18 mouse cellular contexts compared by ENCODE assay signal in the genomic region with DNA sequence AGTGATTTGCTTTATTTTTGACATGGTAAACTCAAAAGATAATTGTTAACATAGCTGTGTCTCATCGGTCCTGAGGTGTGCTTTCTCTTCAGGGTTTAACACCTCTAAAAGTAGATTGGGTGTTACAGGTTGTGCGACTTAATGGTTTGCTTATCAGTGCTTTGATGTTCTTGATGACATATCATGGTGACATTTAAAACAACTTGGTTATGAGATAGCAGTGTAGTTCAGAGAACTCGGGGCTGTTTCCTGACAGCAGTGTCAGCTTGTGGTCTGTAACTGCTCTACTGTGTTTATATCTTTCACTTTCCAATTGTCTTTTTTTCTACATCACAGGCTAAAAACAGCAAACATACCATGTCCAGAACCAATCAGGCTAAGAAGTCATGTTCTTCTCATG.
"Had no signal": no experiment of that assay in that cellular context is flagged by ENCODE, and none has a peak within 500 bp of the region (broad histone marks: within the 10 kb centered on the region; RNA-seq: fewer than 3 reads in every experiment).

No protein-coding gene starts in this region.

- H3K27ac ChIP-seq: kidney, embryonic 15.5 days; limb, embryonic 10.5 days; limb, embryonic 13.5 days; liver, embryonic 12.5 days; liver, embryonic 15.5 days; lung, embryonic 15.5 days; midbrain, embryonic 12.5 days; stomach, postnatal 0 days had no signal

- DNase-seq: kidney, adult 8-10 months; kidney, postnatal 10 days; kidney, postnatal 36 days; liver; lung, adult 18-20 months; lung, postnatal 10 days; lung, postnatal 36 days; thymus, postnatal 25 days had no signal

- H3K9ac ChIP-seq: kidney, embryonic 15.5 days; limb, embryonic 13.5 days; liver, embryonic 12.5 days; liver, embryonic 15.5 days; lung, embryonic 15.5 days; midbrain, embryonic 12.5 days had no signal

- H3K9me3 ChIP-seq: kidney, embryonic 15.5 days; limb, embryonic 10.5 days; limb, embryonic 13.5 days; liver, embryonic 12.5 days; liver, embryonic 15.5 days; lung, embryonic 15.5 days; midbrain, embryonic 12.5 days had no signal

- ATAC-seq: liver, embryonic 12.5 days; midbrain, embryonic 16.5 days had no signal

- H3K4me3 ChIP-seq: kidney, embryonic 15.5 days; limb, embryonic 10.5 days; limb, embryonic 13.5 days; liver, embryonic 12.5 days; liver, embryonic 15.5 days; lung, embryonic 15.5 days; midbrain, embryonic 12.5 days; myocyte had no signal

- H3K27me3 ChIP-seq: kidney, embryonic 15.5 days; limb, embryonic 13.5 days; liver, embryonic 12.5 days; liver, embryonic 15.5 days; lung, embryonic 15.5 days; midbrain, embryonic 12.5 days had no signal

- H3K4me1 ChIP-seq: kidney, embryonic 15.5 days; limb, embryonic 10.5 days; limb, embryonic 13.5 days; liver, embryonic 12.5 days; liver, embryonic 15.5 days; lung, embryonic 15.5 days; midbrain, embryonic 12.5 days had no signal
